In genomic region chr12:33390844-33391560, GRCm38 (mm10) we compare ENCODE assay signal across 28 mouse cellular contexts. TPM values are rescaled to one million over a fixed set of nuclear protein-coding genes. Genes with fewer than 3 reads are reported as not detected.
DNase-seq lines count a peak whose midpoint lies in the region; ATAC-seq and TF ChIP-seq lines count a peak whose summit lies in the region.
"Had no signal": no experiment of that assay in that cellular context is flagged by ENCODE, and none has a peak within 500 bp of the region (broad histone marks: within the 10 kb centered on the region; RNA-seq: fewer than 3 reads in every experiment).

No protein-coding gene starts in this region.

- no peak for TF ChIP-seq EP300 in liver, embryonic 14.5 days (IDR thresholded peaks at IDR 0.05; ENCODE audit: low read depth)

- no peaks in the 10 kb centered on the region for H3K4me1 ChIP-seq in embryonic facial prominence, embryonic 14.5 days (ENCODE audit: control insufficient read depth, insufficient read depth, low read length)
- peaks cover 14% of the 10 kb centered on the region for H3K4me1 ChIP-seq in embryonic facial prominence, embryonic 10.5 days
- H3K4me1 ChIP-seq in liver, embryonic 14.5 days (replicated peaks; ENCODE audit: control insufficient read depth in 2 of 2, insufficient read depth in 2 of 2, low read length in 1 of 2), result no peaks in the 10 kb centered on the region
- H3K4me1 ChIP-seq in liver, embryonic 11.5 days (replicated peaks; ENCODE audit: control insufficient read depth, insufficient read depth, low read length), result peaks cover 3% of the 10 kb centered on the region; the same call in 1 of the 2 replicates

- no peak overlapping the region for H3K4me2 ChIP-seq in embryonic facial prominence, embryonic 14.5 days (ENCODE audit: low read depth, low read length)
- no peak overlapping the region for H3K4me2 ChIP-seq in liver, embryonic 14.5 days (ENCODE audit: low read depth)
- no peak overlapping the region for H3K4me2 ChIP-seq in liver, embryonic 11.5 days
- H3K4me2 ChIP-seq: heart, embryonic 13.5 days; hindbrain, embryonic 15.5 days; midbrain, embryonic 12.5 days; neural tube, embryonic 13.5 days had no signal

- H3K9me3 ChIP-seq in embryonic facial prominence, embryonic 14.5 days (ENCODE audit: control insufficient read depth, low read length), result no peaks in the 10 kb centered on the region
- H3K9me3 ChIP-seq in embryonic facial prominence, embryonic 10.5 days, result no peaks in the 10 kb centered on the region
- H3K9me3 ChIP-seq in liver, embryonic 14.5 days (ENCODE audit: control insufficient read depth, low read length), result no peaks in the 10 kb centered on the region
- H3K9me3 ChIP-seq in liver, embryonic 11.5 days (ENCODE audit: control insufficient read depth, low read length), result no peaks in the 10 kb centered on the region
- H3K9me3 ChIP-seq: heart, embryonic 13.5 days; hindbrain, embryonic 15.5 days; midbrain, embryonic 12.5 days; neural tube, embryonic 13.5 days had no signal

- H3K4me3 ChIP-seq in embryonic facial prominence, embryonic 14.5 days (ENCODE audit: low read depth, low read length), result no peak overlapping the region
- H3K4me3 ChIP-seq in embryonic facial prominence, embryonic 10.5 days, result no peak overlapping the region
- H3K4me3 ChIP-seq in liver, embryonic 14.5 days (ENCODE audit: insufficient read depth in 1 of 2, low read depth in 2 of 2, low read length in 2 of 2), result no peak overlapping the region
- no peak overlapping the region for H3K4me3 ChIP-seq in liver, embryonic 11.5 days (ENCODE audit: low read depth, low read length)
- H3K4me3 ChIP-seq in gastrocnemius, adult 2 months, result no peak overlapping the region
- H3K4me3 ChIP-seq: erythroblast, embryonic 14.5 days; heart, embryonic 13.5 days; hindbrain, embryonic 15.5 days; midbrain, embryonic 12.5 days; neural tube, embryonic 13.5 days had no signal

- intact Hi-C loops in gastrocnemius, adult 2 months (cut with DNase I), result no loop called here

- ATAC-seq in embryonic facial prominence, embryonic 14.5 days (ENCODE audit: low read depth), result no peak
- ATAC-seq in liver, embryonic 14.5 days (ENCODE audit: insufficient read depth), result no peak
- ATAC-seq in liver, embryonic 11.5 days (replicated peaks; ENCODE audit: low FRiP score), result no peak
- ATAC-seq: forebrain, embryonic 14.5 days; intestine, embryonic 16.5 days had no signal

- H3K27ac ChIP-seq in embryonic facial prominence, embryonic 14.5 days (replicated peaks; ENCODE audit: low read depth, low read length), result no peak overlapping the region
- no peak overlapping the region for H3K27ac ChIP-seq in embryonic facial prominence, embryonic 10.5 days (replicated peaks)
- no peak overlapping the region for H3K27ac ChIP-seq in liver, embryonic 14.5 days
- no peak overlapping the region for H3K27ac ChIP-seq in liver, embryonic 11.5 days (ENCODE audit: low read depth, low read length)
- H3K27ac ChIP-seq in gastrocnemius, adult 2 months, result no peak overlapping the region
- H3K27ac ChIP-seq: heart, embryonic 13.5 days; hindbrain, embryonic 15.5 days; macrophage; midbrain, embryonic 12.5 days; neural tube, embryonic 13.5 days had no signal

- no peaks in the 10 kb centered on the region for H3K36me3 ChIP-seq in embryonic facial prominence, embryonic 14.5 days (ENCODE audit: control insufficient read depth, insufficient read depth, low read length)
- H3K36me3 ChIP-seq in embryonic facial prominence, embryonic 10.5 days (replicated peaks), result no peaks in the 10 kb centered on the region
- no peaks in the 10 kb centered on the region for H3K36me3 ChIP-seq in liver, embryonic 14.5 days (replicated peaks; ENCODE audit: control insufficient read depth, insufficient read depth, low read depth)
- no peaks in the 10 kb centered on the region for H3K36me3 ChIP-seq in liver, embryonic 11.5 days (ENCODE audit: control insufficient read depth, insufficient read depth, low read length)
- H3K36me3 ChIP-seq: heart, embryonic 13.5 days; hindbrain, embryonic 15.5 days; midbrain, embryonic 12.5 days; neural tube, embryonic 13.5 days had no signal

- TF ChIP-seq CTCF in liver, embryonic 14.5 days (IDR thresholded peaks at IDR 0.05; ENCODE audit: low read depth), result peak; percentile 11; the same call in 1 of the 2 replicates
- TF ChIP-seq CTCF in gastrocnemius, adult 2 months (IDR thresholded peaks at IDR 0.05), result no peak

- WGBS in embryonic facial prominence, embryonic 14.5 days, result 61% methylated on average over 2 of the region's 2 CpGs
- 73% methylated on average over 2 of the region's 2 CpGs for WGBS in embryonic facial prominence, embryonic 10.5 days
- 52% methylated on average over 2 of the region's 2 CpGs for WGBS in liver, embryonic 14.5 days (ENCODE audit: insufficient replicate concordance)
- WGBS in liver, embryonic 11.5 days, result 60% methylated on average over 2 of the region's 2 CpGs

- H3K9ac ChIP-seq in embryonic facial prominence, embryonic 14.5 days (ENCODE audit: low read depth, low read length), result no peak overlapping the region
- no peak overlapping the region for H3K9ac ChIP-seq in liver, embryonic 14.5 days (replicated peaks)
- no peak overlapping the region for H3K9ac ChIP-seq in liver, embryonic 11.5 days (ENCODE audit: low read depth, low read length)
- H3K9ac ChIP-seq: heart, embryonic 13.5 days; hindbrain, embryonic 15.5 days; midbrain, embryonic 12.5 days; neural tube, embryonic 13.5 days had no signal

- peak; percentile 30 for DNase-seq in embryonic facial prominence, embryonic 14.5 days (ENCODE audit: low spot score)
- no peak for DNase-seq in embryonic facial prominence, embryonic 10.5 days (ENCODE audit: low spot score)
- DNase-seq in liver, embryonic 14.5 days (ENCODE audit: low read depth in 3 of 3, low spot score in 3 of 3), result no peak
- no peak for DNase-seq in liver, embryonic 11.5 days (ENCODE audit: low spot score)
- peak; percentile 67 for DNase-seq in 416B (ENCODE audit: low read depth)
- DNase-seq in adipocyte (ENCODE audit: low spot score), result peak; percentile 70
- DNase-seq in spleen, postnatal 10 days (ENCODE audit: low spot score in 2 of 2), result no peak
- no peak for DNase-seq in gastrocnemius, adult 2 months
- DNase-seq: cerebellum, adult 11 months; cerebellum, postnatal 14 days; heart, postnatal 36 days; layer of hippocampus, postnatal 36 days; lung, adult 18-20 months; right cerebral cortex, adult 18-20 months; thymus, postnatal 36 days had no signal

- H3K27me3 ChIP-seq in embryonic facial prominence, embryonic 14.5 days (replicated peaks; ENCODE audit: control insufficient read depth, insufficient read depth, low read length), result no peaks in the 10 kb centered on the region
- no peaks in the 10 kb centered on the region for H3K27me3 ChIP-seq in embryonic facial prominence, embryonic 10.5 days (replicated peaks; ENCODE audit: low read depth, poor library complexity, severe bottlenecking)
- no peaks in the 10 kb centered on the region for H3K27me3 ChIP-seq in liver, embryonic 14.5 days (ENCODE audit: control insufficient read depth, insufficient read depth, low read length)
- 0 out of 2 replicates have a peak, but pooled peaks cover 3% of the 10 kb centered on the region for H3K27me3 ChIP-seq in liver, embryonic 11.5 days (replicated peaks; ENCODE audit: control insufficient read depth, insufficient read depth, low read length)

RNA-seq across cellular contexts. Expression of gene Efcab10, which starts 3.7 kb away (rescaled TPM):
- polyA plus RNA-seq in embryonic facial prominence, embryonic 14.5 days (2014; fragmentation: Nextera tagmentation; extraction: Ambion mirVana), result 2.5 and 5.0 TPM in 2 replicates
- 0.48 and 1.0 TPM in 2 replicates for polyA plus RNA-seq in embryonic facial prominence, embryonic 10.5 days (2016; fragmentation: Nextera tagmentation; extraction: Ambion mirVana)
- not detected in 2 replicates for polyA plus RNA-seq in liver, embryonic 14.5 days (2012; rRNA removed)
- not detected in 2 replicates for polyA plus RNA-seq in liver, embryonic 14.5 days (2014; fragmentation: Nextera tagmentation; extraction: Ambion mirVana)
- polyA plus RNA-seq in liver, embryonic 11.5 days (2014; fragmentation: Nextera tagmentation; extraction: Ambion mirVana), result not detected in 2 replicates
- total RNA-seq in gastrocnemius, adult 2 months (2021), result not detected
- total RNA-seq: ES-E14; gastrocnemius, postnatal 4 days; heart, postnatal 36 days had no signal
- polyA plus RNA-seq: erythroblast, embryonic 14.5 days; heart, embryonic 13.5 days; intestine, embryonic 16.5 days; kidney, embryonic 14.5 days; limb, embryonic 14.5 days; macrophage; small intestine, adult 2 months had no signal

RNA-seq across cellular contexts. Expression of gene Twistnb, which starts 38.4 kb away (rescaled TPM):
- polyA plus RNA-seq in embryonic facial prominence, embryonic 14.5 days (2014; fragmentation: Nextera tagmentation; extraction: Ambion mirVana), result 46.3 and 59.2 TPM in 2 replicates
- polyA plus RNA-seq in embryonic facial prominence, embryonic 10.5 days (2016; fragmentation: Nextera tagmentation; extraction: Ambion mirVana), result 76.5 and 91.3 TPM in 2 replicates
- 2.2 and 4.0 TPM in 2 replicates for polyA plus RNA-seq in liver, embryonic 14.5 days (2012; rRNA removed)
- polyA plus RNA-seq in liver, embryonic 14.5 days (2014; fragmentation: Nextera tagmentation; extraction: Ambion mirVana), result 34.3 and 37.1 TPM in 2 replicates
- polyA plus RNA-seq in liver, embryonic 11.5 days (2014; fragmentation: Nextera tagmentation; extraction: Ambion mirVana), result 59.8 and 65.2 TPM in 2 replicates
- total RNA-seq in gastrocnemius, adult 2 months (2021), result 10 to 100 TPM; 11.4 to 11.5 TPM

Comparison
In these comparisons a context has a peak if more than half of its experiments do, and no peak if none do; other contexts are left out.
1. DNase-seq: peak in embryonic facial prominence, embryonic 14.5 days (single experiment), 416B (single experiment) and adipocyte (single experiment); none in embryonic facial prominence, embryonic 10.5 days (single experiment), liver, embryonic 14.5 days (0 of 3), liver, embryonic 11.5 days (single experiment), spleen, postnatal 10 days (0 of 2) and gastrocnemius, adult 2 months (single experiment).